Mouse (Mus musculus) mouse trophoblast stem cell (cell line): ENCODE data around the gene Csnka2ip.

Experiments
- in situ Hi-C, 2 experiments: fragments of 300-500 bp; cut with MseI, MboI; formaldehyde crosslinking; loops; 2 replicates in 1 of 2; 3 replicates in 1 of 2; pipeline ENCODE4 v1.15.1; 2025

The Csnka2ip gene

GRCm38 (mm10) chr16:64602308-64602707, at the start of gene Csnka2ip:
Csnka2ip (minus strand) TSS chr16:64602408.
- in situ Hi-C loops: no loop called here

GRCm38 (mm10) chr16:64649594-64650290, 47.5 kb upstream of the Csnka2ip start:
- in situ Hi-C loops: no loop called here

GRCm38 (mm10) chr16:64647771-64648170, 45.6 kb upstream of the Csnka2ip start:
- in situ Hi-C loops: no loop called here

GRCm38 (mm10) chr16:64635110-64635509, 32.9 kb upstream of the Csnka2ip start:
- in situ Hi-C loops: no loop called here

GRCm38 (mm10) chr16:64620116-64620515, 17.9 kb upstream of the Csnka2ip start:
- in situ Hi-C loops: no loop called here

- in situ Hi-C loops: no loop called here
Observed at GRCm38 (mm10) chr16:64614648-64615047, 12.4 kb upstream of the Csnka2ip start.

- in situ Hi-C loops: no loop called here
Observed at GRCm38 (mm10) chr16:64607793-64608192, 5.6 kb upstream of the Csnka2ip start.

GRCm38 (mm10) chr16:64586825-64587224, 15.4 kb downstream of the Csnka2ip start:
- in situ Hi-C loops: no loop called here

GRCm38 (mm10) chr16:64586262-64586619, 16.0 kb downstream of the Csnka2ip start:
- in situ Hi-C loops: no loop called here

GRCm38 (mm10) chr16:64585599-64586261, 16.5 kb downstream of the Csnka2ip start:
- in situ Hi-C loops: no loop called here

GRCm38 (mm10) chr16:64584591-64584990, 17.6 kb downstream of the Csnka2ip start:
- in situ Hi-C loops: no loop called here

GRCm38 (mm10) chr16:64583406-64583805, 18.8 kb downstream of the Csnka2ip start:
- in situ Hi-C loops: no loop called here

GRCm38 (mm10) chr16:64569496-64569895, 32.7 kb downstream of the Csnka2ip start:
- in situ Hi-C loops: no loop called here

GRCm38 (mm10) chr16:64563081-64563480, 39.1 kb downstream of the Csnka2ip start:
- in situ Hi-C loops: no loop called here

- in situ Hi-C loops: no loop called here
Observed at GRCm38 (mm10) chr16:64558518-64558917, 43.7 kb downstream of the Csnka2ip start.

- in situ Hi-C loops: no loop called here
Observed at GRCm38 (mm10) chr16:64526883-64527282, 75.3 kb downstream of the Csnka2ip start.

- in situ Hi-C loops: no loop called here
Observed at GRCm38 (mm10) chr16:64524051-64524645, 78.1 kb downstream of the Csnka2ip start.

- in situ Hi-C loops: no loop called here
Observed at GRCm38 (mm10) chr16:64513423-64513822, 88.8 kb downstream of the Csnka2ip start.
